Mouse (Mus musculus): ENCODE measurements around the gene Limch1.

The Limch1 gene

GRCm38 (mm10) chr5:66918316-66919305 lies 173.0 kb downstream of the Limch1 start:
- DNase-seq (ENCODE audit: low spot score in 2 of 2): no peak

- DNase-seq (ENCODE audit: low spot score in 2 of 2): no peak
These were observed 177.0 kb downstream of the Limch1 start for GRCm38 (mm10) chr5:66922582-66922981.

GRCm38 (mm10) chr5:66929291-66929690 lies 183.7 kb downstream of the Limch1 start:
- no peak for DNase-seq (ENCODE audit: low spot score in 2 of 2)

- no peak for DNase-seq (ENCODE audit: low spot score in 2 of 2)
These were observed 187.6 kb downstream of the Limch1 start for GRCm38 (mm10) chr5:66933134-66933804.

- DNase-seq (ENCODE audit: low spot score in 2 of 2): no peak
These were observed 189.0 kb downstream of the Limch1 start for GRCm38 (mm10) chr5:66934585-66934984.

GRCm38 (mm10) chr5:66937376-66937775 lies 191.7 kb downstream of the Limch1 start:
- DNase-seq (ENCODE audit: low spot score in 2 of 2): no peak

- DNase-seq (ENCODE audit: low spot score in 2 of 2): no peak
These were observed 196.3 kb downstream of the Limch1 start for GRCm38 (mm10) chr5:66941710-66942450.

GRCm38 (mm10) chr5:66942922-66943321 lies 197.3 kb downstream of the Limch1 start:
- no peak for DNase-seq (ENCODE audit: low spot score in 2 of 2)

- DNase-seq (ENCODE audit: low spot score in 2 of 2): no peak
These were observed 197.9 kb downstream of the Limch1 start for GRCm38 (mm10) chr5:66943521-66943920.

- DNase-seq (ENCODE audit: low spot score in 2 of 2): no peak
These were observed 202.3 kb downstream of the Limch1 start for GRCm38 (mm10) chr5:66947958-66948357.

- no peak for DNase-seq (ENCODE audit: low spot score in 2 of 2)
These were observed 203.6 kb downstream of the Limch1 start for GRCm38 (mm10) chr5:66949098-66949692.

GRCm38 (mm10) chr5:66953375-66953774 lies 207.7 kb downstream of the Limch1 start:
- DNase-seq (ENCODE audit: low spot score in 2 of 2): no peak

GRCm38 (mm10) chr5:66953971-66954644 lies 208.5 kb downstream of the Limch1 start:
- no peak for DNase-seq (ENCODE audit: low spot score in 2 of 2)

- no peak for DNase-seq (ENCODE audit: low spot score in 2 of 2)
These were observed 209.6 kb downstream of the Limch1 start for GRCm38 (mm10) chr5:66955245-66955644.

- DNase-seq (ENCODE audit: low spot score in 2 of 2): no peak
These were observed 212.0 kb downstream of the Limch1 start for GRCm38 (mm10) chr5:66957656-66958055.

GRCm38 (mm10) chr5:66958118-66958517 lies 212.5 kb downstream of the Limch1 start:
- DNase-seq (ENCODE audit: low spot score in 2 of 2): no peak

- no peak for DNase-seq (ENCODE audit: low spot score in 2 of 2)
These were observed 214.3 kb downstream of the Limch1 start for GRCm38 (mm10) chr5:66959968-66960367.

GRCm38 (mm10) chr5:66965442-66965841 lies 219.8 kb downstream of the Limch1 start:
- no peak for DNase-seq (ENCODE audit: low spot score in 2 of 2)

- DNase-seq (ENCODE audit: low spot score in 2 of 2): no peak
These were observed 221.5 kb downstream of the Limch1 start for GRCm38 (mm10) chr5:66967147-66967546.

- no peak for DNase-seq (ENCODE audit: low spot score in 2 of 2)
These were observed 222.0 kb downstream of the Limch1 start for GRCm38 (mm10) chr5:66967646-66968045.
